Mouse (Mus musculus) C2C12 (cell line): Measurements from ENCODE around the gene Dpf3.

ENCODE experiments used
- CTCF ChIP-seq: IDR thresholded peaks from one replicate; pipeline ENCODE4 v1.5.1; 2011; ENCODE audit not compliant: control insufficient read depth, insufficient read depth, insufficient read length
- FOSL1 ChIP-seq: IDR thresholded peaks from one replicate; pipeline ENCODE4 v1.8.0; 2011; ENCODE audit warnings: mild to moderate bottlenecking, low read length; ENCODE audit not compliant: poor library complexity, insufficient read depth, severe bottlenecking
- MAX ChIP-seq: IDR thresholded peaks from one replicate; pipeline ENCODE4 v1.6.1; 2011; ENCODE audit warnings: mild to moderate bottlenecking, control low read depth
- USF1 ChIP-seq: IDR thresholded peaks from one replicate; pipeline ENCODE4 v1.6.1; 2011; ENCODE audit warnings: low read depth, mild to moderate bottlenecking, control low read depth, moderate library complexity

DNA sequence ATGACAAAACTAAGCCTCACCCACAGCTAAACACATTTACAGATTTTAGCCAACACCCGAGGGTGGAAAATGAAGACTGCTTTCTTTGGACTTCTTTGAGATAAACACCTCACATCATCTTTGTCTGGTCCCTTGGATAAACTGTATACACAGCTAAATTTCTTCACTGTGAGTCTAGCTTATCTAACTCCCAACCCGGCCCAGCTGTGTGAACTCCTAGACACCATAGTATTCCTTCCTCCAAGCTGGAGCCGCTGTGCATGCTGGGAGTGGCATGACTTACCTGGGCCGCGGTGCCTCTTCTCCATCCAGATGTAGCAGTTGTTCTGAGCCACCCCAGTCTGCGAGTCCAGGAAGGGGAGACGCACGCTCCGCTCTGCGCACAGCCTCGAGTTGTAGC, 117.3 kb downstream of the Dpf3 start:
- TF ChIP-seq CTCF, result no peak
- no peak for TF ChIP-seq MAX
- TF ChIP-seq FOSL1, result no peak
- no peak for TF ChIP-seq USF1
